Mouse (Mus musculus) ovary, adult 10 weeks (tissue): ENCODE measurements around the gene Bcap29. TPM values are rescaled to one million over a fixed set of nuclear protein-coding genes. Genes with fewer than 3 reads are reported as not detected.

Experiments
- polyA plus RNA-seq: library from polyadenylated mRNA; stranded (reverse); fragments of 350-450 nt; fragmentation: Illumina TruSeq; extraction: RNeasy Lipid Tissue Mini Kit (QIAGEN cat#74804); gene quantifications from one replicate; pipeline ENCODE4 v1.2.3, GENCODE M21; 2014

The Bcap29 gene
- polyA plus RNA-seq: 145 TPM

GRCm38 (mm10) chr12:31634343-31635239 is at the start of gene Bcap29:
Gene Bcap29, minus strand, starts transcription at chr12:31634658.

GRCm38 (mm10) chr12:31654197-31654964 is 19.9 kb upstream of the Bcap29 start, which contains the start of the genes Dus4l and Cog5:
Gene Dus4l, minus strand, starts transcription at chr12:31654826.
Gene Cog5, plus strand, starts transcription at chr12:31654869.

Other genes starting within 250 kb of the Bcap29 start
- gene Slc26a3, start 243.8 kb downstream of the Bcap29 start, polyA plus RNA-seq: 1.3 TPM
- gene Cbll1, start 135.0 kb downstream of the Bcap29 start, polyA plus RNA-seq: 66.4 TPM
- not detected for gene Slc26a4, start 74.7 kb downstream of the Bcap29 start, polyA plus RNA-seq
- gene Dus4l, start 20.2 kb upstream of the Bcap29 start, polyA plus RNA-seq: 15.1 TPM
- 98.5 TPM for gene Cog5, start 20.2 kb upstream of the Bcap29 start, polyA plus RNA-seq
- 0.11 TPM for gene Gpr22, start 79.3 kb upstream of the Bcap29 start, polyA plus RNA-seq